Mouse (Mus musculus) adrenal gland, adult 18-20 months (tissue): ENCODE data around the gene Ager. TPM values are rescaled to one million over a fixed set of nuclear protein-coding genes. Genes with fewer than 3 reads are reported as not detected.
A peak's percentile ranks its signal among the peaks of the same experiment; 100 is the strongest.

Experiments used
- DNase-seq, 2 experiments: peaks; one replicate each; pipeline ENCODE4 v3.0.0; 2021 to 2022; ENCODE audit warnings: low spot score in 2 of 2
- total RNA-seq, 2 experiments: library from RNA; stranded (reverse); gene quantifications; 1 replicate in 1 of 2; 2 replicates in 1 of 2; pipeline ENCODE4 v1.2.3; 2021

Ager gene
- total RNA-seq, 2 experiments from 2014 or later, result 0.73 to 0.86 TPM

GRCm38 (mm10) chr17:34629796-34630603 lies 32.3 kb downstream of the Ager start:
- DNase-seq, result no peak

DNA sequence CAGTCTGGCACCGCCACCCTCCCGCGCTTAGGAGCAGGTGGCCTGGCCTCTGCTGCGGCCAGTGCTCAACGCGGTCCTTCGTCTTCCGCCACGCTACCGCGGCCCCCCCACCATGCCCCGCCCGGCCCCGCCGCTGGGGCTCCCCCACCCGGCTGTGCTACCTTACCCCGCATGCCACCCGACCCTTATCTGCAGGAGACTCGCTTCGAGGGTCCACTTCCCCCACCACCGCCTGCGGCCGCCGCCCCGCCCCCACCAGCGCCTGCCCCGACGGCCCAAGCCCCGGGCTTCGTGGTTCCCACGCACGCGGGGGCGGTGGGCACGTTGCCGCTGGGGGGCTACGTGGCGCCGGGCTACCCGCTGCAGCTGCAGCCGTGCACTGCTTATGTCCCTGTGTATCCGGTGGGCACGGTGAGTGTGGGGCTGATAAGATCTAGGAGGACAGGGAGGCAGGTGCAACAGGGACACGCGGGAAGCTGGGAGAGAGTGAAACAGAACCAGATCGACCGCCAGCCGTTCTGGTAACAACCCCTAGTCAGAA lies 33.2 kb downstream of the Ager start:
- no peak for DNase-seq

- DNase-seq, result no peak
Measured at GRCm38 (mm10) chr17:34631647-34632046, 34.0 kb downstream of the Ager start.

DNA sequence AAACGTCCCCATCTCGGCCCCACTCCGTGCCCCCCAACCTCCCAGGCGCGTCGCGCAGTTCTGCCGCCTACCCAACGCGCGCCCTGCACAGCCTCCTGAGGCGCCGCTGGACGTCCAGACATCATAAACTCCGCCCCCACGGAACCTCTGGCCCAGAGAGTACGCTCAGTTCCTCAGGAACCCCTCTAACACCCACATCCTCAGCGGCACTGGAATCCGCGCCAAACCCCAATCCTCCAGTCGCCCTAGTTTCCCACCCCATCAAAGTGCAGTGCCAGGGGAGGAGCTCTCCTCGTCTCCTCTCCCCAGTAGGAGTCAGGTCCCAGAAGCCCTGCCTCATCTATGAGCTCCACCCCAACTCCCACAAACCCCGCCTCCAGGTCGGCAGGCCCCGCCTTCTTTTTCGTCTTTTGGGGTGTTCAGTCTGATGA lies 34.6 kb downstream of the Ager start:
- DNase-seq, result peak; percentile 71 to 75

GRCm38 (mm10) chr17:34635671-34636070 lies 38.0 kb downstream of the Ager start:
- DNase-seq, result no peak

DNA sequence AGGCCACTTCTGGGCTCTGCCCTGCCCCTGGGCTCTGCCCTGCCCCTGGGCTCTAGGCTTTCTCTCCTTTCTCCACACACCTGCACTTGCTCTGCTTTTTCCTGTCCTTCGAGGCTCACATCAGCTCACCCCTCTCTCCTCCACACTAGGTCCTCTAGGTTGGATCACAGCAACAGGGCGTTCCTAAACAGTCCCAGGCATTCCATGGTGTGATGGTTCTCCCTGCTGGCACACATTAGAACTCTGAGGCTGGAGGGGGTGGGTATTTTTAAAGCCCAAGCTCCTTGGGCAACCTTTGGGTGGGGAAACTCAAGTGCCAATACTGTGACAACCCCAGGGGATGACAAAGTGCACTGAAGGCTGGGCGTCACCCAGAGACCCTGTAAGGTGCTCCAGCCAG lies 39.8 kb downstream of the Ager start:
- no peak for DNase-seq

DNA sequence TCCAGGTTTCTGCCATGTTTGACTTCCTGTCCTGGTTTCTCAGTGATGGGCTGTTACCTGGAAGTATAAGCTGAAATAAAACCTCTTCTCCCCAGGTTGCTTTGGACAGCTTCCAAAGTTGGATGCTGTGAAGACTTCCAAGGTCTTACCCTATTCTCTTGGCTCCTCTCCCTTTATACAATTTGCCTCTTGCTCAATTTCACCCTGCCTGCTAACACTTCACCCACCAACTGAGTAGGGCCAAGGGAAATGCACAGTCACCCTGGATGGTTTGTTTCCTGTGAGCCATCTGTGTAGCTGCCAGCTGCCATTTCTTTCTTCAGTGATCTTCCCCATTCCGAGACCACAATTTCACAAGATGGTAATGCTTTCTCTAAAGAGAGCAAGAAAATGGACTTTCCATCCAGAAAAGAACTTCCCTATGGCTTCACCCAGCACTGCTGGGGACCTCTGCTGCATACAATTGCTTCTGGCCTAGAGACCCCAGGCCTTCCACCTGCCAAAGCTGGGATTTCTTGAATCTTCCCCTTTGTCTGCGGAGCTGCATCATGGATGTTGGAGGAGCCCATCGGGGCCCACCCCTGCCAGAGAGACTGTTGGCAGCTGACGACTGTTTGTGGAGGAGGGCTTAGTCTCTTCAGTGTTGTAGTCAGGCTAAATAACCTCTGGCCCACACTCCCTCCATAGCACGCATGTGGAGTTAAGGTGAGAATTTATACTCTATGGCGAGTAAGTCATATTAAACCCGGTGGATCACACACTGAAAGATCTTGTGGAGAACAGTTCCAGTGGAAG lies 42.0 kb downstream of the Ager start:
- no peak for DNase-seq

DNA sequence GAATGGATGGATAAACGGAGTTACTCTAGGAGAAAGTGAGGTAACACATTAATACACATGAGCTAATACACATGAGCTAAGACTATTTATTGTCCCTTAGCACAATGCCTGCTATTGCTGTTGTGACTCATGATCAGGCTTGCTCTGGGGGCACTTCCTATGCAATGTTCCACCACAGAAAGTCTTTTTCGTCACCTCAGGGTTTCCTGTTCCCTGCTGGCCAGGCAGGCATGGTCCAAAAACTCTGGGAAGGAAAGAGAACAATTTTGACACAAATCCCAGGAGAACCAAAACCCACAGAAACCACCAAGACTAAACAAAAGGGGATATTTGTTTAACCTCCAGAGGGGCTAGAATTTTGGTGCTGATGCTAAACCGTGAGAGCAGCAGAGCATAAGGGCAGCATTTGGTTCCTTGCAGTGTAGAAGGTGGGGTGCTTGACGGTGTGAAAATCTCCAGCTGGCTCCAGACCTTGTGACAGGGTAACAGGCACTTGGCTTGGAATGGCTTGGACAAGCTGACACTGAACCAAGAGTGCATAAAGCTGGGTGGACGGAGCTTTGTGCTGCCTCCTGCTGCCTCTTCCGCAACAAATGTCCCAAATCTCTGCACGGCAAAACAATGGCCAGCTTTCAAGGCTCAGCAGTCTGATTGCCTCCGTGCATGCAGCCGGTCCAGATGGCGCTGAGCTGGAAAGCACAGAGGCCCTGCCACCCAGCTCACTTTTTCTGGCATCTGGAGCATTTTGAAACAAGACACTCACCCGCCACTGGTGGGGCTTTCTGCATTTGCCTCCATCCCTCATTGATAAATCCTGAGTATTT lies 43.3 kb downstream of the Ager start:
- no peak for DNase-seq

- DNase-seq, result no peak
Measured at GRCm38 (mm10) chr17:34641945-34642344, 44.3 kb downstream of the Ager start.

- no peak for DNase-seq
Measured at GRCm38 (mm10) chr17:34643379-34643778, 45.7 kb downstream of the Ager start.

- DNase-seq, result no peak
Measured at GRCm38 (mm10) chr17:34643944-34644343, 46.3 kb downstream of the Ager start.

- peak; percentile 88 to 93 for DNase-seq
Measured at GRCm38 (mm10) chr17:34644608-34645007, 46.9 kb downstream of the Ager start, which contains the start of gene Fkbpl. Gene Fkbpl, plus strand, starts transcription at chr17:34644764.

DNA sequence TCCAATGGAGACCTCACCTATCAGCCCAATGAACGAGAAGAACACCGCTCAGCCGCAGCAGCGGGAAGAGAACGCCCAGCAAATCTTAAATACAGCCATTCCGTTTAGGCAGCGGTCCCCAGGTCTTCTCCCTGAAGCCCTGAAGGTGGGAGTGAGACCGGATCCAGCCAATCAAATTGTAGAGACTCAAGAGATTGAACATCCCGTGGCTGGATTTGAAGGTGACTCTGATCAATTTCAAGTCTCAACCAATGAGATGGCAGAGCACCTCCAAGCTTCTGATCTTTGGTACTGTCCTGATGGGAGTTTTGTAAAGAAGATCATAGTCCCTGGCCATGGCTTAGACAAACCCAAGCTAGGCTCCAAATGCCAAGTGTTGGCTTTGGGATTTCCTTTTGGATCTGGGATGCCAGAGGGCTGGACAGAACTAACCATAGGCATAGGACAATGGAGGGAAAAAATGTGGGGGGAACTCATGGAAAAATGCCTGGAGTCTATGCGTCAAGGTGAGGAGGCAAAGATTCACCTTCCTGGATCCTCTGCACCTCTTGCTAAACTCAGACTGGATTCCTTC lies 47.7 kb downstream of the Ager start:
- no peak for DNase-seq

DNA sequence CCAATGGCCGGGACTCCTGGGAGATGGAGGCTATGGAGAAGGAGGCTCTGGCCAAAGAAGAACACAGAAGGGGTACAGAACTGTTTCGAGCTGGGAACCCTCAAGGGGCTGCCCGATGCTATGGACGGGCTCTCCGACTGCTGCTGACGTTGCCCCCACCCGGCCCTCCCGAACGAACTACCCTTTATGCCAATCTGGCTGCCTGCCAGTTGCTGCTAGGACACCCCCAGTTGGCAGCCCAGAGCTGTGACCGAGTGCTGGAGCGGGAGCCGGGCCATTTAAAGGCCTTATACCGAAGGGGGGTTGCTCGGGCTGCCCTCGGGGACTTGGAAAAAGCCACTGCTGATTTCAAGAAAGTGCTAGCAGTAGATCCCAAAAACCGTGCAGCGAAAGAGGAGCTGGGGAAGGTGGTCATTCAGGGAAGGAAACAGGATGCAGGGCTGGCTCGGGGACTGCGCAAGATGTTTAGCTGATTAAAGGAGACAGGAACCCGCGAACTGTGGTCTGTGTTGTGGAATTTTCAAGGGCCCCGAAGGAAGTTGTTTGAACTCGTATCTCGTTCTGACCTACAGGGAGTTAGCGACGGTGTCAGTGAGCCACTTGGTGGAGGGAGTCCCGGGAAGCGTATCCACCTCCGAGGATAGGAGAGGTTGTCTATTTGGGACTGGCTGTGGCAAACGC lies 48.3 kb downstream of the Ager start:
- no peak for DNase-seq

- peak; percentile 80 to 81 for DNase-seq
Measured at GRCm38 (mm10) chr17:34646906-34647787, 49.5 kb downstream of the Ager start, which contains the start of gene Atf6b. Gene Atf6b, plus strand, starts transcription at chr17:34647146.

DNA sequence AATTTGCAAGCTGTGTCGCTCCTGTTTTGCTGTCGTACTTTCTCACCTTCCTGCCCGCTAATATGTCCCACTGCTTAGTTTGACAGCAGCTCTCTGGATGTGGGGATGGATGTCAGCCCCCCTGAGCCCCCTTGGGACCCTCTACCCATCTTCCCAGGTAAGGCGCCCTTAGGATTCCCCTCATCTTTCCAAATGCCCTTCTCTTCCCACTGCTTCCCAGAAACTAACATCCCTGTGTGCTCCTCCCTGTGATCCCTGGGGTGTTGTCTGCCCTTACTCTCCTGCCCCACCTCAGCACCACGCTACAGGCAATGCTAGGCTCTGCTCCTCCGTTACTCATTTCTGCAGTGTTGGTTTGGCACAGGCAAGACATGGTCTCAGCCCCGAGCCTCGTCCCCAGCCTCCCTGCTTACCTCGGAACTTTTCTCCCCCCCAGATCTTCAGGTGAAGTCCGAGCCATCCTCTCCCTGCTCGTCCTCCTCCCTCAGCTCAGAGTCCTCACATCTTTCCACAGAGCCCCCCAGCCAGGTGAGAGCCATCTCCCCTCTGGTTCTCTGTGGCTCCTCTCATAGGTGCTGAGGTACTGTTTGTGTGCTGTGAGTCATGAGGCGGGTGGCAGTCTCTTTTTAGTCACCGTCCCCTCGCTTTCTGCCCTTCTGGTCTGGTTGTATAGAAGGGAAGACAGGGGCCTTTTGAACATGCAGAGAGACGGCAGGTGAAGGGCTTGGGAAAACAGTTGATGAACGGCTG lies 50.7 kb downstream of the Ager start:
- no peak for DNase-seq

DNA sequence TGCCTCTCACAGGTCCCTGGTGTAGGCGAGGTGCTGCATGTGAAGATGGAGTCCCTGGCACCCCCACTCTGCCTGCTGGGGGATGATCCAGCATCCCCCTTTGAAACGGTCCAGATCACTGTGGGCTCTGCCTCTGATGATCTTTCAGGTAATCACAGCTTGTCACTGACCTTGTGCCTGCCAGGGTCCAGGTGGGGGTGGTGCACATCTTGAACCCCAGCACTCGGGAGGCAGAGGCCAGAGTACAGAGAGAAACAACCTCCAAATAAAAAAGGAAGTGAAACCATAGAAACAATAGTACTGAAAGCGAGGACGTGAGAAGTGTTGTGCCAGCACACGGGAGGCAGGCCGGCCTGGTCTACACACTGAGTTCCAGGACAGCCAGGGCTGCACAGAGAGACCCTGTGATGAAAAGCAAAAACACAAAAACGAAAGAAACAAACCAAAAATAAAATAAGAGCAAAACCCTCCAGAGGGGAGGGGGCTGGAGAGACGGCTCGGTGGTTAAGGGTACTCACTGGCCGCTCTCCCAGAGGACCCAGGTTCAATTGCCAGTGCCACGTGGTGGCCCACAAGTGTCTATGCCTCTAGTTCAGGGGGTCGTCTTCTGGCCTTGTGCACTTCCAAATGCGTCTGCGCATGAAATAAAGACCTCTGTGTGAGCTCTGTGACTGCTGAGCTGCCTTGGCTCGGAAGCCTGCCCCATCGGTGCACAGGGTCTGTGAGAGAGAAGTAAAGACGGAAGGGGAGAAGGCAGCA lies 51.6 kb downstream of the Ager start:
- no peak for DNase-seq
